Mouse (Mus musculus): ENCODE results near the gene Chrna5. TPM values are rescaled to one million over a fixed set of nuclear protein-coding genes. Genes with fewer than 3 reads are reported as not detected.
A peak's percentile ranks its signal among the peaks of the same experiment; 100 is the strongest.

Chrna5 gene
- polyA plus RNA-seq, 1 experiment from 2014 or later, result 1.3 TPM

GRCm38 (mm10) chr9:54982401-54982800 is 1.7 kb downstream of the Chrna5 start:
- 0 out of 2 replicates have a peak overlapping the region, but pooled peaks have one; percentile 7 for H3K9ac ChIP-seq (ENCODE audit: low read depth, low read length)
- peak overlapping the region; percentile 99 for H3K4me2 ChIP-seq (replicated peaks; ENCODE audit: low read depth)
- H3K4me1 ChIP-seq (replicated peaks; ENCODE audit: control insufficient read depth, insufficient read depth, low read length), result no peaks in the 10 kb centered on the region
- H3K27me3 ChIP-seq (replicated peaks; ENCODE audit: control insufficient read depth, insufficient read depth, low read length), result peaks cover 39% of the 10 kb centered on the region
- peak overlapping the region; percentile 63; the same call in 1 of the 2 replicates for H3K4me3 ChIP-seq (ENCODE audit: low read depth, low read length)
- H3K9me3 ChIP-seq (ENCODE audit: control insufficient read depth), result no peaks in the 10 kb centered on the region
- no peak overlapping the region for H3K27ac ChIP-seq (ENCODE audit: low read depth, low read length)
- no peak for TF ChIP-seq CTCF (IDR thresholded peaks at IDR 0.05; ENCODE audit: low read depth)
- no peak for ATAC-seq
- 14% methylated on average over 7 of the region's 7 CpGs for WGBS
- no peaks in the 10 kb centered on the region for H3K36me3 ChIP-seq (ENCODE audit: control insufficient read depth, insufficient read depth)

- no peak for ATAC-seq
- Histone ChIP-seq H3K36me3 (ENCODE audit: control insufficient read depth, insufficient read depth) (no peaks in the 10 kb centered on the region), H3K4me1 (replicated peaks; ENCODE audit: control insufficient read depth, insufficient read depth, low read length) (no peaks in the 10 kb centered on the region), H3K9ac (ENCODE audit: low read depth, low read length) (no peak overlapping the region), H3K9me3 (ENCODE audit: control insufficient read depth) (no peaks in the 10 kb centered on the region), H3K4me2 (replicated peaks; ENCODE audit: low read depth) (no peak overlapping the region), H3K4me3 (ENCODE audit: low read depth, low read length) (no peak overlapping the region), H3K27me3 (replicated peaks; ENCODE audit: control insufficient read depth, insufficient read depth, low read length) (no peaks in the 10 kb centered on the region), H3K27ac (ENCODE audit: low read depth, low read length) (no peak overlapping the region)
- TF ChIP-seq CTCF (IDR thresholded peaks at IDR 0.05; ENCODE audit: low read depth), result no peak
- 72% methylated on average over 3 of the region's 3 CpGs for WGBS
These were observed 9.7 kb downstream of the Chrna5 start for GRCm38 (mm10) chr9:54990362-54990761.

- H3K27me3 ChIP-seq (replicated peaks; ENCODE audit: control insufficient read depth, insufficient read depth, low read length), result no peaks in the 10 kb centered on the region
- no peaks in the 10 kb centered on the region for H3K4me1 ChIP-seq (replicated peaks; ENCODE audit: control insufficient read depth, insufficient read depth, low read length)
- no peaks in the 10 kb centered on the region for H3K36me3 ChIP-seq (ENCODE audit: control insufficient read depth, insufficient read depth)
- no peak for ATAC-seq
- no peaks in the 10 kb centered on the region for H3K9me3 ChIP-seq (ENCODE audit: control insufficient read depth)
- no peak overlapping the region for H3K27ac ChIP-seq (ENCODE audit: low read depth, low read length)
- H3K9ac ChIP-seq (ENCODE audit: low read depth, low read length), result no peak overlapping the region
- H3K4me3 ChIP-seq (ENCODE audit: low read depth, low read length), result no peak overlapping the region
- WGBS, result 59% methylated on average over 3 of the region's 3 CpGs
- no peak for TF ChIP-seq CTCF (IDR thresholded peaks at IDR 0.05; ENCODE audit: low read depth)
- no peak overlapping the region for H3K4me2 ChIP-seq (replicated peaks; ENCODE audit: low read depth)
These were observed 13.7 kb downstream of the Chrna5 start for GRCm38 (mm10) chr9:54994381-54994780.

GRCm38 (mm10) chr9:54995645-54996044 is 15.0 kb downstream of the Chrna5 start:
- H3K4me1 ChIP-seq (replicated peaks; ENCODE audit: control insufficient read depth, insufficient read depth, low read length), result no peaks in the 10 kb centered on the region
- H3K4me2 ChIP-seq (replicated peaks; ENCODE audit: low read depth), result no peak overlapping the region
- WGBS, result 51% methylated on average over 3 of the region's 3 CpGs
- H3K27ac ChIP-seq (ENCODE audit: low read depth, low read length), result no peak overlapping the region
- H3K4me3 ChIP-seq (ENCODE audit: low read depth, low read length), result no peak overlapping the region
- H3K9ac ChIP-seq (ENCODE audit: low read depth, low read length), result no peak overlapping the region
- no peak for TF ChIP-seq CTCF (IDR thresholded peaks at IDR 0.05; ENCODE audit: low read depth)
- no peaks in the 10 kb centered on the region for H3K9me3 ChIP-seq (ENCODE audit: control insufficient read depth)
- no peaks in the 10 kb centered on the region for H3K36me3 ChIP-seq (ENCODE audit: control insufficient read depth, insufficient read depth)
- H3K27me3 ChIP-seq (replicated peaks; ENCODE audit: control insufficient read depth, insufficient read depth, low read length), result no peaks in the 10 kb centered on the region
- no peak for ATAC-seq

- TF ChIP-seq CTCF (IDR thresholded peaks at IDR 0.05; ENCODE audit: low read depth), result no peak
These were observed 22.9 kb downstream of the Chrna5 start for GRCm38 (mm10) chr9:55003609-55004008.

GRCm38 (mm10) chr9:55009692-55010091 is 29.0 kb downstream of the Chrna5 start:
- Histone ChIP-seq H3K9ac (ENCODE audit: low read depth, low read length) (no peak overlapping the region), H3K9me3 (ENCODE audit: control insufficient read depth) (no peaks in the 10 kb centered on the region), H3K4me1 (replicated peaks; ENCODE audit: control insufficient read depth, insufficient read depth, low read length) (no peaks in the 10 kb centered on the region), H3K36me3 (ENCODE audit: control insufficient read depth, insufficient read depth) (no peaks in the 10 kb centered on the region), H3K27ac (ENCODE audit: low read depth, low read length) (no peak overlapping the region), H3K27me3 (replicated peaks; ENCODE audit: control insufficient read depth, insufficient read depth, low read length) (no peaks in the 10 kb centered on the region), H3K4me2 (replicated peaks; ENCODE audit: low read depth) (no peak overlapping the region), H3K4me3 (ENCODE audit: low read depth, low read length) (no peak overlapping the region)
- no peak for TF ChIP-seq CTCF (IDR thresholded peaks at IDR 0.05; ENCODE audit: low read depth)
- 81% methylated on average over 2 of the region's 2 CpGs for WGBS
- ATAC-seq, result no peak

More at GRCm38 (mm10) chr9:55003609-55004008, 22.9 kb downstream of the Chrna5 start:
- H3K4me2 ChIP-seq (replicated peaks; ENCODE audit: low read depth), result no peak overlapping the region
- ATAC-seq, result no peak
- no peaks in the 10 kb centered on the region for H3K9me3 ChIP-seq (ENCODE audit: control insufficient read depth)
- WGBS, result 71% methylated on average over 4 of the region's 4 CpGs
- H3K27me3 ChIP-seq (replicated peaks; ENCODE audit: control insufficient read depth, insufficient read depth, low read length), result no peaks in the 10 kb centered on the region
- H3K4me1 ChIP-seq (replicated peaks; ENCODE audit: control insufficient read depth, insufficient read depth, low read length), result no peaks in the 10 kb centered on the region
- no peaks in the 10 kb centered on the region for H3K36me3 ChIP-seq (ENCODE audit: control insufficient read depth, insufficient read depth)
- H3K9ac ChIP-seq (ENCODE audit: low read depth, low read length), result no peak overlapping the region
- no peak overlapping the region for H3K27ac ChIP-seq (ENCODE audit: low read depth, low read length)
- no peak overlapping the region for H3K4me3 ChIP-seq (ENCODE audit: low read depth, low read length)
